Mouse (Mus musculus): ENCODE data around the gene Agbl3.

DNA sequence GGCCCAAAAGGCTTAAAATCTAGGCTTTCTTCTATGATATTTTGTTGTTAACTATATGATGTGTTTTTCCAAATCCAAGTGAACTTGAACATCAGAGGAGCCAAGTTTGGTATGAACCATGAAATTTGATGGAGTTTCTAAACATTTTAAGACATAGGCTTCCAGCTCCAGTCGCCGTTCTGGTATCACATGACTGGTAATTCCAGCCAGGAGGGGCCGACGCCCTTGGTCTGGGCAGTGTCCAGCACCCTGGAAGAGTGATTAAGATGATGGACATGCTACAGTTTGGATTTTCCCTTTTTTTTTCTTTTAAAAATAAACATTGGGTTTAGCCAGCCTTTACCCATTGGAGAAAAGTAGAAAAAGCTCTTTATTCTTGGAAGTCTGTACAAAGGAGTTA is 36.3 kb upstream of the Agbl3 start:
- no peak for TF ChIP-seq POLR2A (IDR thresholded peaks at IDR 0.05; ENCODE audit: control insufficient read depth, extremely low read depth, insufficient read depth, low read length, poor library complexity)
- no peak for TF ChIP-seq CTCF (IDR thresholded peaks at IDR 0.05; ENCODE audit: borderline replicate concordance, control insufficient read depth, extremely low read depth, insufficient read depth, low read length, poor library complexity)

All from thymus, adult 2 months (tissue).